Mouse (Mus musculus) layer of hippocampus, adult 9-11 months (tissue): ENCODE measurements around the gene Ms4a18.

Experiments
- DNase-seq: peaks from one replicate; pipeline ENCODE4 v3.0.0; 2022

Ms4a18 gene

DNA sequence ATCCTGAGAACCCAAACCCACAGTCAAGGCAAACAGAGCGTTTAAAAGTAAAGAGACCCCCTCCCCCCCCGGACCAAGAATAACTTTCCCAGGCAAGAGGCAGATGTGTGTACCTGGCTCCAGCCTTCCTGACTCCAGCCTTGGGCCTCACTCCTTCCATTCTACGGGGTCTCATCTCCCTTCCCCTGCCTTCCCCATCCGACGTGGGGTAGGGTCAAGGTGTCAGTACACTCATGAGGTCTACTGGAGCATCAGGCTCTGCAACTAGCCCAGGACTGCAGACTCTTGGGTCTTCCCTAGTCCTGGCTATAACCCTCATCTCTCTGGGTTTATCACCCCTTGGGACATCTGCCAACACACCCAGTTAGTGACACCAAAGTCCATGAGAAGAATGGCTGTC lies 37.6 kb downstream of the Ms4a18 start:
- no peak for DNase-seq

DNA sequence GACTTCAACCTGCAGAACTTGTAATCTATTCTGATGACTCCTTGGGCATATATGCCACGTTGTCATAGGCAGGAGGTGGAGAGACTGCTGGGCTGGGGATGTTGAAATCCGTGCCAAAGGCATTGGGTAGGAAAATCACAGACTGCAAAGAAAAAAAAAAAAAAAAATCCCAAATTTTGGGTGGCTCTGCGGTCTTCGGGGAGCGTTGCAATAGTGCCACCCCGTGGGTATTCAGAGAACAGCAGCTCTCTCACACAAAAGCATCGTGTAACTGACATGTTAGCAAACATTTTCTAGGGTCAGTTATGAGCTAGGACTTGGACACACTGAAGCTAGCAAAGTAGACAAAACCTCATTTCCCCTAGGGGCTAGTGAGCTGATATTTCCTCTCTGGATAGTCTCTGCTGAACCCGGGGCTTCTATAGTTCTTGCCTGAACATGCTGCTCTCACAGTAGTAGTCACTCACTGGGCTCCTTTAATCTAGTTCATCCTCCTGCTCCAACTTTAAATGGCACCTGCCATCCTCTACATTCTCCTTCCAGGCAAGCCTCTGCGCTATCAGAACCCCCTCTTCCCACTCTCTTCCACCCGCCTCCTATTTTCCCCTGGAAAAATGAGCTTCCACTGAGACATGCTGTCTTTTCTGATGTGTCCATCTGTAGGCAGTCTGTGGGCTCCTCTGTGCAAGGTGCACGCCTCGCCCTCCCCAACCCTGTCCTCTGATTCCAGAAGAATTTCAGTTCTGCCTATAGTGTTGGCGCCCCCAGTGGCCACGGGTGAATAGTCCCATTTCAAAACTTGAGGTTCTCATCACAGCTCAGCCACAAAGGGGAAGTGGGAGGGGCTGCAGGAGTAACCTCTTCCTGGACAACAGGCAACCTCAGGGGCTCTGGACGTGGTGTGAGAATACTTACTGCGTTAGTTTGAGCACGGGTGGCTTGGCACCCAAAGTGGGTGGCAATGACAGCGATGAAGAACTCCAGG lies 38.4 kb downstream of the Ms4a18 start:
- peak; percentile 81 for DNase-seq

DNA sequence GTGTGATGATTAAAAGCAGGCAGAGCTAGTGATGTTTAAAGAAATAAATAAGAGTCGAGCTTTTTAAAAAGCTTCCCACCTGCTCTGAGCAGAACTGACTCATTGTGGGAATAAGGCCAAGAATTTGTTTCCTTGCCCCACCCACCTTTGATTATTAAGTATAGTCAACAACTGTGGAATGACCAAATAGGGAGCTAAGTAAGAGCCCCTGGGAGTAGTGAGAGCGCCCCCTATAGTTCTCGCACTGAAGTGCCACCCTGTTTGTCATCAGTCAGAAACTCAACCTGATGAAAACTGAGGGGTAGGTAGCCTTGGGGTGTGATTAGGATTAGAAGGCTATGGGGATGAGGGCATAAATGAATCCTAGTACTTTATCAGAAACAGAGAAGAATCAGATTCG lies 41.5 kb downstream of the Ms4a18 start:
- no peak for DNase-seq

DNA sequence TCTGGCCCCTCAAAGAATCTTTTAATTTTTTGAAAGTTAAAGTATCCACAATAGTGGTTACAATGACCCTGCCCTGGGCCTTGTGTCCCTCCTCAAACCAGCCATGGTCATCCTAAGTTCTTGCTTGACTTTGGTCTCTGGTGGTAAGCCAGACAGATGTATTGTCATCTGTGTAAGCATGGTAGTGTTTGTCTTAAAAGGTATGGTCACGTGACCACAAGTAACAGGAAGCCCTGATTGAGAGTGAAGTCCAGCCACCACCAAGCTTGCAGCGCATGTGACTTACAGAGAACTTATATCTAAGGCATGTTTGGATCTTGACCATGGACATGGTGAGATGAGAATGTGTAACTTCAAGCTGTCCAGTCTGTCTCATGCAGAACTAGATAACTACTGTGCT lies 42.6 kb downstream of the Ms4a18 start:
- DNase-seq = no peak

DNA sequence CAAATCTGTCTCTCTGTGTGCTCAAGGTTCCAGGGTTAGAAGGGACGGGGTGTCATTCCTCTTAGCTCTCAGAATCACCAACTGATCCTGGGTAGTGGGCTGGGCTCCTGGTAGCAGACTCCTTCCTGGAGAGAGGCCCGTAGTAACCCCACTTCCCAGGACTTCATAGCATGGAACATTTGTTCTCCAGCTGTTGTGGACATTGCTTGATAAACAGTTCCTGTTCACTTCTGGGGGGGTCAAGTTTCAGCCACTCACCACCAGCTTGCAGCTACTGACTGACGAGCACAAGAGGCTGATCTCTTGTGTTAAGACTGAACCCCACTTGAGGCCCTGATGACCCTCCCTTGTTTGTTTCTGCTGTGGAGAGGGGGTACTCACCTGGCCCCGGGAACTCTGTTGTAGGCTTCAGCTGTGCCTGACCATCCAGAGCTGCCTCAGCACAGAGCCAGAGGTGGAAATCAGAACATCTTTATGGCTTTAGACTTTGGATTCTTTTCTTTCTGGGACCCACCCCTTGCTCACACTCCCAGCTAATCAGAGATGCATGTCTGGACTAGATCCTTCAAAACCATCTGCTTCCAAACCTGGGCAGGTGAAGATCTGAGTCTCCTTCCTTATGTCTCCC lies 43.5 kb downstream of the Ms4a18 start, which contains the start of gene Ms4a10:
Ms4a10 (minus strand) TSS at position 433 of the 628 bp plus-strand sequence.
- no peak for DNase-seq

DNA sequence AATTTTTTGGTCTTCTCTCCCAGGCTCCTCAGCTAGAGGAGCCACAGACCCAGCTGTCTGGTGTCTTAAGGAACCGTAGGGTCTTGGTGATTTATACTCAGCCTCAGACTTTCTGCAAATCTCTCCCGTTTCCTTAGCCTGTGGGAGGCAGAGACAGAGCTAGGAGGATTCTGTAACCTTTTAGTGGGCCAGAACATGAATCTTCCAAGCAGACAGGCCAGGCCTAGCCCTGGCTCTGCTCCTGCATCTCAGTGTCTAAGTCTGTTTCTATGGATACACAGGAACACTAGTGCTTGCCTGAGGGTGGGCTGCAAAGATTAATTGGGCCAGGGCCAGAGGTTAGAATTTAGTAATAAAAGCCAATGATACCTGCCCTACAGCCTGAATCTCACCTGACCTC lies 44.6 kb downstream of the Ms4a18 start:
- no peak for DNase-seq

DNA sequence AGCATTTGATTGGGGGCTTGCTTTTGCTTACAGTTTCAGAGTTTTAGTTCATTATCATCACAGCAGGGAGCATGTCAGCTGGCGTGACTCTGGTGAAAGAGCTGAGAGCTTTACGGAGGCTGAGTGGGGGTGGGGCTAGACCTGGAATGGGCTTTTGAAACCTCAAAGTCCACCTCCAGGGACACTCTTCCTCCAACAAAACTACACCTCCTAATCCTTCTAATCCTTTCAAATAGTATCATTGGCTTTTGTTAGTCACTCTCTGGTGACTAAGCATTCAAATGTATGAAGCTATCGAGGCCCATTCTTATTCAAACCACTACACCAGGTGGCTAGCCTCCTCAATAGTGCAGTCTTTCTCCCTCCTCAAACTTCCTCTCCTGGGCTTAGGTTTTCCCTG lies 45.2 kb downstream of the Ms4a18 start:
- DNase-seq = no peak

DNA sequence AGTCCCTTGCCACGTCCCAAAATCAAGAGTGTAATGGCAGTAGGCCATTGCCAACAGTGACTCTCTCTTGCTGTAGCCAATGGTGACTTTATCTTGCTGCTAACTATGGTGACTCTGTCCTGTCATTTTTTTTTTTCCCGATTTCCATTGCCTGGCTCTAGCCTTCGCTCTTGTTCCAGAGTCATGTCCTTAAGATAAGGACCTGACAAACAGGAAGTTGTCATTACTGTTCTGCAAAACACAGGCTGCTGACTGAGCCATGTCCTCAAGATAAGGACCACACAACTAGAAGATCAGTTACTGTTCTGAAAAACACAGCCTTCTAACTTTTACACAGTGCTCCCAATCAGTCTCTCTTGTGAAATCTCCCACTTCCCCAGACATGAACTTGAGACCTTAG lies 47.4 kb downstream of the Ms4a18 start:
- no peak for DNase-seq

DNA sequence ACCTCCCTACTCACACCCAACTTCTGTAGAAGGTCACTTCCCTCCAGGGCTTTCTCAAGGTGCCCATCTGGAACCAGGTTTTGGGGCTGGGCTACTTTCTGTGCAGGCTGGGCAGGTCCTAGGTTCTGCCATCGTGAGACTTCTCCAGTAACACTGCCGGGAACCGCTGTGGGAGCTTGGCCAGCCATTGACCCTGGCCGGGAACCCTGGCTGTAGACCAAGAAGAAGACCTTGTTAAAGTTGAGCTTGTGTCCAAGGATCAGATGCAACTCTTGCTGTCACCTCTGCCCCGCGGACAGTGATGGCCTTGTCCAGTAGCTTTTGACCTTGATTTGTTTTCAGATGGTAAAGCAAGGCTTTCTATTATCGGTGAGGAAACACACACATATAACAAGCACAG lies 49.3 kb downstream of the Ms4a18 start:
- no peak for DNase-seq

DNA sequence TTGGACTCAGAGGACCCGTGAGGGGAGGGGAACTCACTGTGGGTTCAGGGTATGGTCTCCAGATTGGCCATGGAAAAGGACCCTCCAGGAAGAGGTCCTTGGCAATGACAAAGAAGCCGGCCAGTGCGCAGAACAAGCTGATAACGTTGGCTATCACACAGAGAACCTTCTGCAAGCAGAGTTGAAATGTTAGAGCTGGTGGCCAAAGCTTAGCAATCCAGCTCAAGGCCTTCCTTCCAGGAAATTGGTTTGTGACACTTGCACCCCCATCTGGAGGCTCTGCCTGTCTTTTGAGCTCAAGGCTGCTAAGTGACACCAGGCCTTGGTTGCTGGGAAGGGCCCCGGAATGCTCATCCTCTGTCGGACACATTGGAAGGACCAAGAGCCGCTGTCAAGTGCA lies 52.1 kb downstream of the Ms4a18 start:
- DNase-seq = no peak

DNA sequence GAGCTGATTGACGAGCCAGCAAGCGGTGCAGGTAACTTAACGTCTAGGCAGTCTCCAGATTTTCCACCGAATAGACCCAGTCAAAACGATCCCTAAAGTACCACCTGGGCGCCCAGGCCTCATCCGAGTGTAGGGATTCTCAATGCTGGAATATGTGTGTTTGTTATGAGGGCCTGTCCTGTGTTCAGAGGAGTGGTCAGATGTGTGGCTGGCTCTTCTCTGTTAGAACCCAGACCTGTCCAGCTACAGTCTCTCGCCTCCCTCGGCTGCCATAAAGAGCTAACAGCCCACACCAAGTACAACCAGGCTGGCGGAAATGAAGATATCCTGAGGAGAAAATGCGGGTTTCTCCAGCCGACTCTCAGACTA lies 57.9 kb downstream of the Ms4a18 start:
- no peak for DNase-seq

DNA sequence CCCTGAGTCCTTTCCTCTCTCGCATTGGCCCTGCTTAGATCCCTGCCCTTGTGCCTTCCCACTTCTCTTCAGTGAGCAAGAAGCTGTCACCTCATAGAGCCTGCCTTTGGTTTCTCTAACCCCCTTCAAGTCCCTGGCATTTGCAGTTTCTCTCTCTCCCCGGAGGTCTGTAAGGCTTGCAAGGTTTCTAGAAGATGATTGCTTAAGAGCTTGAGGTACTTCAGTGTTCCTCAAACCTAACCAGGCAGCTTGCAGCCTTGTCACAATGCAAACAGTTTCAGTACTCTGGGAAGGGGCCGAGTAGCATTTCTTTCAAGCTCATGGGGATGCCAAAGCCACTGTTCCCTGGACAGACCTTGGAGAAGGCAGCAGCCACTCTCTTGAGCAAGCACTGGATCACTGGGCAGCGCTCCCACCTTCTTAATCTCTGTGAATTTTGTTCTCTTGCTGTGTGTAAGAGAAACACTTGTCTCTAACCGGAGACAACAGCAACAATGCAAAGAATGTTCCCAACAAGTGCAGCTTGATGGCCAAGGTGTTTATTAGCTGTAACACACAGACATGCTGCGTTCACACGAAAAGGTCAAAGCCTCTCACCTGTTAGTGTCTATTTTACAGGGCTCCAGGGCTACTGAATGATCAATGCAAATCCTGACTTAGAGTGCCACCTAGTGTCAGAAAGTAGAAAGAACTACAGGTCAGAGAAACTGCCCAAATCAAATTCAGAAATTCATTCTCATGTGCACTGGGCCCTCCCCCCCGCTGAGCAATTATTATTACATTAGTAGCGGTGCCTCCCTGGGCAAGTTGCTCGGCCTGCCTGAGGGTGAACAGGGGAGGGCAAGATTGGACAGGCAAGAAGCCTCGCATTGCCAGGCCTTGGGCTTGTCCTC lies 58.5 kb downstream of the Ms4a18 start:
- DNase-seq = no peak

DNA sequence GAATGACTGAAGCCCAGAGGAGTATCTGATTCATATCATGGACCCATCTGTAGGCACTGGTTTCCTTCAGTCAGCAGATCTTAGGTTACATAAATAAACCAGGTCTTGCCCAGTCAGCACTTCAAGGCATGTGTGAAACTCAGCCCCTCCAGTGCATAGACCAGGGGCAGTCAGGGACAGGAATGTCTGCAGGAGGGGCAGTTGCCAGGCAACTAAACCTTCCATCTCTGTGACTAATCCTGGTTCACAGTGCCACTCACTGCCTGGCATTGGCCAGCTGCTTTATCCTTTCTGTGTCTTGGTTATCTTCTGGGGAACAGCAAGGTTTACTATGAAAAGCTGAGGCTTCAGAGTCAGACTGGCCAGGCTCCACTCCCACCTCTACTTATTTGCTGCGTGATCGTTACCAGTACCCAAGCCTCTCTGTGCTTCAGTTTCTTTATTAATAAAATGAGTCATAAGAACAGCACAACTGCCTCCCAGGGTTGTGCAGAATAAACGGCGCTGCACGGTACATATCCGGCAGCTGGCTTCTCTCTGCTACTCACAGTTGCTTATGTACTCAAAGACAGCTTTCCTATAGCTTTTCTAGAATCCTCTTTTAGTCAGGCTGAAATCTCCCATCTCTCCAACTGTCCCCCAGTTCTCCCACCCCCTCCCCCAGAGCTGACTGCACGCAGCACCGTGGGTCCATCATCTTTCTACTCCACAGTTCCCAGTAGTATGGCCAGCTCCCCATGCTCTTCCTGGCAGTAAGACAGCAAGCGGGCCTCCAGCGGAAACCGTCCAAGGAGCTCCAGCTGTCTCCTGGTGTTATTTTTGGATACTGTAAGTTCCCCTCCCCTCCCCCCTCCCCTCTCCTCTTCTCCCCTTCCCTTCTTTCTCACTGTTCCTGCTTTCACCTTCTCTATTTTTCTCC lies 65.6 kb downstream of the Ms4a18 start:
- peak; percentile 39 for DNase-seq

DNA sequence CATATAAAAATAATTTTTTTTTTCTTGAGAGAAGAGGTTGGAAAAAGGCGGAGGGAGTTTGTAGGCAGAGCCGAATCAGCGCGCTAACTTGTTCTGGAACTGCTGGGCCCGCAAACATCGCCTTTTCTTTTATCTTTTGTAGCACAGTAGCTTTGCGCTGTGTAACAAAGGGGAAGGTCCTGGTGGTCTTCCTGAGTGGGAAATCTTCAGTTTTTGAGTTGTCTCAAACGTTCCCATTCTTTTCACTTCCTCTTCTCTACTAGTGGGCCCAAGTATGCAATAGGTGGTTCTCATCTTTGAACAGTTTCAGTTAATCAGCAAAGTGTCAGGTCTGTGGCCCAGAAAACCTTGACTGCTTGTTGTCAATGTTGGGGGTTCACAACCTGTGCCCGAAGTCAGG lies 68.3 kb downstream of the Ms4a18 start:
- no peak for DNase-seq

DNA sequence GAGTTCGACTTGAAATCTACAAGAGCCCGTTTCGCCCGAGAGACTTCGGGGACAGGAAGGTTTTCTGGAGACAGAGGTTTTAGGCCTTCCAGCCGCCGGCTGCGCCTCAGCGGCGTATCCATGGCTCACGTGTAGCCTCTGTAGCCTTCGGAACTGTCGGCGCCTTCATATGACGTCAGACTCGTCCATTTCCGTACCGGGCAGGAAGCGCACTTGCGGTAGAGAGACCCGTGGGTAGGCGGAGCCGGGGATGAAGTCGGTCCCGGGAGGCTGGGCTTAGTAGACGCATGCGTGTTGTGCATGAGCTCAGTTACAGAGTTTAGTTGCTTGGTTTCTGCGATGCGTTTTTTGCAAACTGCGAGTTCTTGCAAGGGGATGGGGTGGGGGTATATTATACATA lies 68.7 kb downstream of the Ms4a18 start, which contains the start of gene Ccdc86:
Ccdc86 (minus strand) TSS at position 155 of the 400 bp plus-strand sequence.
- DNase-seq = peak; percentile 96

DNA sequence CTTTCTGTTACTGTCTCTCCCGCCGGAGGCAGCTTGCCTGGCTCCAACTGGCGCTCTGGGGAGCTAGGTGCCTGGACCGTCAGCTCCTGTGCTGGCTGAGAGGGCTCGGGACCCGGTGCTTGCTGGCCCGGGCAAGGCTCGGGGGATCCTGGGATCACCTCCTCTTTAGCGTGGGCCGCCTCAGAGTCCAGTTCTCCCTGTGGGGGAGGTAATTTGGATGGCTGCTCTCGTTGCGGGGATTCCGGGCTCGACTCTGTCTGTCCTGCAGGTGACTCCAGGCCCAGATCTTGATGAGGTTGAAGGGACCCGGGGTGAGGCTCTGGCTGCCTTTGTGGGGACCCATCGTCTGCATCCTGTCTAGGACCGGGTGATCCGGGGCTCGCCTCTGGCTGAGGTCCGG lies 69.4 kb downstream of the Ms4a18 start:
- DNase-seq = no peak

DNA sequence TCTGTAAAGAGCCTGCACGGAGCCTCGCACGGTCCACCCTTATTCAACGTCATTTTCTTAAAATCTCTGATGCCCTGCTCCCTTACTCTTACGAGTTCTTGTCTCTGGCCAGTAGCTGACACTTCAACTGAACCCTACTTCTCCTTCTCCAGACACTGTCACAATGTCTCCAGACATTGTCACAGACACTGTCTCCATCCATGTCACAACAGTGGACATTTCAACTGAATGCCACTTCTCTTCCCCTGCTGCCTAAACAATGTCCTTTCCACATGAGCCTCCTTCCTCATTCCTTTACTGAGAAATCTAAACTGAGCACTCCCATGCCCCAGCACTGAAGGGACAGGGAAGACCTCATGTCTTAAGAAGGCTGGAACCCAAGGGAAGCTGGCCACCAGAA lies 70.6 kb downstream of the Ms4a18 start:
- DNase-seq = no peak
